Mouse (Mus musculus) hindbrain, embryonic 12.5 days (tissue): ENCODE data around the gene Oaf. TPM values are rescaled to one million over a fixed set of nuclear protein-coding genes. Genes with fewer than 3 reads are reported as not detected.

ENCODE experiments used
- ATAC-seq: fragments of 200-750 bp; cut with Nextera tagmentation; 2 replicates; pipeline ENCODE4 v1.8.0; 2017; ENCODE audit warnings: moderate TSS enrichment; ENCODE audit not compliant: low FRiP score
- H3K27ac ChIP-seq: fragments of 300-500 bp; sonication (generic); 2 replicates; pipeline ENCODE4 v1.5.1; 2016; ENCODE audit warnings: mild to moderate bottlenecking
- H3K27me3 ChIP-seq: fragments of 300-500 bp; sonication (generic); 2 replicates; pipeline ENCODE4 v1.6.1; 2016; ENCODE audit warnings: mild to moderate bottlenecking
- H3K36me3 ChIP-seq: fragments of 300-500 bp; sonication (generic); 2 replicates; pipeline ENCODE4 v1.6.1; 2016; ENCODE audit warnings: mild to moderate bottlenecking
- H3K4me1 ChIP-seq: fragments of 300-500 bp; sonication (generic); 2 replicates; pipeline ENCODE4 v1.6.1; 2016
- H3K4me2 ChIP-seq: fragments of 300-500 bp; sonication (generic); replicated peaks from 2 replicates; pipeline ENCODE4 v1.6.1; 2016; ENCODE audit warnings: mild to moderate bottlenecking
- H3K4me3 ChIP-seq: fragments of 300-500 bp; sonication (generic); 2 replicates; pipeline ENCODE4 v1.5.1; 2016; ENCODE audit warnings: mild to moderate bottlenecking
- H3K9ac ChIP-seq: fragments of 300-500 bp; sonication (generic); 2 replicates; pipeline ENCODE4 v1.6.1; 2016; ENCODE audit warnings: mild to moderate bottlenecking, moderate library complexity
- H3K9me3 ChIP-seq: fragments of 300-500 bp; sonication (generic); replicated peaks from 2 replicates; pipeline ENCODE4 v1.6.1; 2016; ENCODE audit warnings: mild to moderate bottlenecking
- WGBS: fragments of 180-500 bp; shearing (Covaris S2); methylation state at CpG from one replicate; pipeline ENCODE4 v1.1.7; 2016; 5-methylcytosine and 5-hydroxymethylcytosine counted together
- polyA plus RNA-seq: library from polyadenylated mRNA; unstranded; fragments of >200 nt; fragmentation: Nextera tagmentation; extraction: Ambion mirVana; gene quantifications from 2 replicates; pipeline ENCODE4 v1.2.1, GENCODE M21; 2016

Oaf gene
- polyA plus RNA-seq, 1 experiment from 2014 or later: 44.6 TPM

DNA sequence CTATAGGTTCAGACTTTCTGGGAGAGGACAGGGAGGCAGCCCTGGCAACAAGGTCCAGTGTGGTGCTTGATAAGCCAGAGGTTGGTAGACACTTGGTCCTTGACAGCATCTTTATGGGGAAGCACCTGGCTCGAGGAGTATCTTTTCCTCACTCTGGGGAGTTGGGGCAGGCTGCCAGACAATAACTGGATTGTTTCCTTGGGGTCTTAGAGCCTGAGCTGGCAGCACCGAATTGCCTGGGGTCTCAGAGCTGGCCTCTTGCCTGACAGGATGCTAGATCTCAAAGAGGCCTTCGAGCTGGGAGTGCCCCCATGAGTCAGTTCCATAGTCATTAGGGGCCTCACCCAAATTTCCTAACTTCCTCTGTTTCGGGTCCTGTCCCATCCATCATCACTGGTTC is 1.6 kb upstream of the Oaf start:
- peaks cover 21% of the 10 kb centered on the region for H3K4me1 ChIP-seq
- H3K27me3 ChIP-seq: peaks cover 32% of the 10 kb centered on the region
- H3K4me2 ChIP-seq: no peak overlapping the region
- ATAC-seq: no peak
- no peak overlapping the region for H3K27ac ChIP-seq
- H3K9ac ChIP-seq: no peak overlapping the region
- WGBS: 57% methylated on average over 4 of the region's 4 CpGs
- no peak overlapping the region for H3K4me3 ChIP-seq
- no peaks in the 10 kb centered on the region for H3K9me3 ChIP-seq
- H3K36me3 ChIP-seq: no peaks in the 10 kb centered on the region

DNA sequence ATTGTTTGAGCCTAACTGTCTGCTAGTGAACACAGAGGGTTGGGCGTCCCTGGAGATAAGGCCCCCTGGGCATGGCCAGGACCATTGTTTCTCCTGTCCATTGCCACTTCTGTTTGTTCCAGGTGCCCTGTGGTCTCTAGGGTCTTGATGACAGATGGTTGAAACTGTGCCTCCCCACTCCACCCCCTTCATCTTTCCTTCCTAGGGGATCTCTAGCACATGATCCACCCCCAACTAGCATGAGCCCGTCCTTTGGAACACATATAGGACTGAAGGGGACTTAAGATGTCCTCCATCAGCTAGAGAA is 836 bp upstream of the Oaf start:
- WGBS: 50% methylated on average over 2 of the region's 2 CpGs
- Histone ChIP-seq H3K9me3 (no peaks in the 10 kb centered on the region), H3K9ac (no peak overlapping the region), H3K27me3 (peaks cover 32% of the 10 kb centered on the region), H3K27ac (peak overlapping the region; percentile 76; the same call in 1 of the 2 replicates), H3K4me2 (peak overlapping the region; percentile 74), H3K4me3 (peak overlapping the region; percentile 67; the same call in 1 of the 2 replicates), H3K36me3 (no peaks in the 10 kb centered on the region), H3K4me1 (peaks cover 21% of the 10 kb centered on the region)
- ATAC-seq: no peak

DNA sequence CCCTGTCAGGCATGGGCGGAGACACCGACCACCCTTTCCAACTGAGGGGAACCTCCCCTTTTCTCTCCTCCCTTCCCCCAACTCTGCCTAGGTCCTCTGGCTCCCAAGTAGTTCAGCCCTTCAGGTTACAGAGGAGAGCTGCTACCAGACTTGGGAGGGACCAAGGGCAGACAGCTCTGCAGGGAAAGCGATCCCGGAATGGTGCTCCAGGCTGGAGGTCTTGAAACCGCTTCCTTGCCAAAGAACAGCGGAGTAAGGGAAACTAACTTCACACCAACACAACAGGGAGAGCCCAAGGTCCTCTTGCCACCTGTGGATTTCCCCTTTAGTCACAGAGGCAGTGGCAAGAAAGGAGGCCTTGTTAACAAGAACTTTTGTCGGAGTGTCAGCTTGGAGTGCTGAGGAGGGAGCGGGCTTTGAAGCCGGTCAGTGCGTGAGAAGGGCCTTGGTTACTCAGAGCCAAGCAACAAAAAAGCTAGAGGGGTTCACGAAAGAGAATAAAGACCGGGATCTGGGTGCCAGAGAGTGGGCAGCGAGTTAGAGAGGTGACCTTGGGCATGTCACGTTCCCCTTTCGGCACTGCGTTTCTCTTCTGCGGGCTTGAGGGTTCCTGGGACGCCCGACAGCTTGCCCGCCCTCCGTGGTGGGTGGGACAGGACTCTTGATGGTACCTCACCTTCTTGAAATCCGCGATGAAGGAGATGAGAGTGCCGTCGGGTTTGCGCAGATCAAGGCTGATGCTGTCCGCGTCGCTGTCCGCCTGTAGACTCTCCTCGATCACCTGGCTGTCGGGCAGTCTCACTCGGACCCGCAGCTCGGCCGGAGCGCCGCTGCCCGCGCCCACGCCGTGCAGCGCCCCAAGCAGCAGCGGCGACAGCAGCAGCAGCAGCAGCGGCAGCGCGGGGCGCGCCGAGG is 823 bp downstream of the Oaf start:
- Histone ChIP-seq H3K36me3 (no peaks in the 10 kb centered on the region), H3K9ac (peak overlapping the region; percentile 69), H3K27me3 (peaks cover 34% of the 10 kb centered on the region), H3K4me2 (peak overlapping the region; percentile 74), H3K4me1 (peaks cover 21% of the 10 kb centered on the region), H3K9me3 (no peaks in the 10 kb centered on the region), H3K27ac (peak overlapping the region; percentile 76), H3K4me3 (peak overlapping the region; percentile 67)
- no peak for ATAC-seq
- WGBS: 1% methylated on average over 51 of the region's 51 CpGs

DNA sequence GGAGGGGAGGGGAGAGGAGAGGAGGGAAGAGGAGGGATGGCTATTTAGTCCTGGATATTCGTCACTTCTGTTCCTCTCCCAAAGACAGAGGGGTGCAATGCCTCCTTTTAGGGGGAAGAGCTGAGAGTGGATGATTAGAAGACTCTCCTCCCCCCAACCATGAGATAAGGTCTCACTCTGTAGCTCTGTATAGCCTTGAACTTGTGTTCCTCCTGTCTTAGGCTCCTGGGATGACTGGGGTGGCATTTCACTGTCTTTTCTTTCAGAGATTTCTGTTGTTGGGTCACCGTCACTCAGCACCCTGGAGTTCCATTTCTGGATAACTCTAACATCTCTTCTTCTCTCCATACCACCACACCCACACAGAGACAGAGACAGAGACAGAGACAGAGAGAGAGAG is 1.5 kb downstream of the Oaf start:
- Histone ChIP-seq H3K36me3 (no peaks in the 10 kb centered on the region), H3K9ac (no peak overlapping the region; the same call in 1 of the 2 replicates), H3K4me1 (peaks cover 21% of the 10 kb centered on the region), H3K4me2 (peak overlapping the region; percentile 74), H3K27ac (no peak overlapping the region), H3K4me3 (peak overlapping the region; percentile 67), H3K9me3 (no peaks in the 10 kb centered on the region), H3K27me3 (peaks cover 34% of the 10 kb centered on the region)
- ATAC-seq: no peak
- 31% methylated on average over 2 of the region's 2 CpGs for WGBS

DNA sequence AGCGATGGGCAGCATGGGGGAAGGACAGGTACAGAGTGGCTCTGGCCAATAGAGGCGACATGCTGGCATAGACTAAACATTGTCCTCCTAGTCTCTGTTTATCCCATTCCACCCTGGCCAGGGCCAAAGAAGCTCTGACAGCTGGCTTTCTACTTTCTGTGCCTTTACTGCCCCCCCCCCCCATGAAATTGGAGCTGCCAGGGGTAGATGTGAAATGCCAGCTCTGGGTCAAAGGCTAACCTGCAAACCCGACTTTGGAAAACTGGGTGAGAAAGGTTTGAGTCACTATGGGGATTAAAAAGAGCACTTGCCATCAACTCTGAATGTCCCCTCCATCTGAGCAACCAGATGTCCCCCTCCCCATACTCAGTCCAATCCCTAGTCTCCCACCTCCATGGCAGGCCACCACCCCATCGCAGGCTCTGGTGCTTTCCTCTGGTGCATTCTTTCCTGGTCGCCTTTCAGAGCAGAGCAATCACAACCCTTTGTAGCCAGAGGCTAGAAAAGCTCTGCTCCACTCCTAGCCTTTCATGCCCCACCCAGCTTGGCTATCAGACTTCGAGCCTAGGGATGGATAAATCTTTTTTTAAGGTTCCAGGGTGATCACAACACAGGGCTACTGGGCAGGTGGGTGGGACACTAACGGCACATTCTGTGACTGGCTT is 2.5 kb downstream of the Oaf start:
- Histone ChIP-seq H3K9ac (0 out of 2 replicates have a peak overlapping the region, but pooled peaks have one; percentile 1), H3K36me3 (no peaks in the 10 kb centered on the region), H3K27me3 (peaks cover 34% of the 10 kb centered on the region), H3K4me1 (peaks cover 26% of the 10 kb centered on the region), H3K4me2 (peak overlapping the region; percentile 74), H3K27ac (no peak overlapping the region), H3K9me3 (no peaks in the 10 kb centered on the region), H3K4me3 (peak overlapping the region; percentile 67)
- 51% methylated on average over 7 of the region's 7 CpGs for WGBS
- ATAC-seq: no peak

DNA sequence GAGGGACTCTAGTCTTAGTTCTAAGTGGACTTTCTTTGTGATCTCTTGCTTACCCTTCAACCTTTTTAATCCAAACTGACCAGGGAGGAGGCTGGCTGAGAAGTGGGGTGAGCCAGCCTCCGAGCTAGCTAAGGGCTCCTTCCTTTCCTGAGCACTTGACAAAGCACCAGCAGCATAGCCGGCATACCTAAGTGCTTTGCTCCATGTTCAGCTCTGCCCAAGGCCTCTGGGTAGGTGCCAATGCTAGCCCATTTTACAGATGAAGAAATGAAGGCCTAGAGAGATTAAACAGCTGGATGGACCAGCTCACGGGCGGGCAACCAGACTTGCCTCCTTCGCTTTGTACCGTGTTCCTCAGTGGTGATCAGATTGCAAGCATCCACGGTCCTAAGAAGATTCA is 3.1 kb downstream of the Oaf start:
- H3K4me1 ChIP-seq: peaks cover 32% of the 10 kb centered on the region
- 81% methylated on average over 7 of the region's 7 CpGs for WGBS
- peaks cover 34% of the 10 kb centered on the region for H3K27me3 ChIP-seq

DNA sequence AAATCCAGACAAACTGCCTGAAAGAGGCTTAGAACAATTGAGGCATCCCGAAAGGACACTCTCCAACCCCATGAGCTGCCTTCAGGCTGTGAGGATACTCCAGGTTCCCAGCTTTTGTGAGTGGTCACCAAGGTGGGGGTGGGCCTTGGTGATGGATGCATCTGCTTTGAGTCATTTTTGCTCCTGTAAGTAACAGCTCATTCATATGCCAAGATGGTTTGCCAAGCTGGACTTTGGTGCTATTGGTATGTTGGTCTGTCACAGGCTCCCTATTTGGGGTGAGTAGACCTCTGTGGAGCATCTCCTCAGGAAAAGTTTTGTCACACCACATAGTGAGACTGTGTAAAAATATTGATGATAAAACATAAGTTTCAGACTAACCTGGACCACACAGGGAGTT is 3.6 kb downstream of the Oaf start:
- WGBS: 81% methylated on average over 1 of the region's 1 CpGs
- no peak overlapping the region for H3K4me3 ChIP-seq
- H3K27me3 ChIP-seq: peaks cover 34% of the 10 kb centered on the region
- no peak overlapping the region for H3K27ac ChIP-seq
- no peak overlapping the region for H3K9ac ChIP-seq
- no peak overlapping the region for H3K4me2 ChIP-seq
- no peaks in the 10 kb centered on the region for H3K36me3 ChIP-seq
- H3K9me3 ChIP-seq: no peaks in the 10 kb centered on the region
- ATAC-seq: no peak
- H3K4me1 ChIP-seq: peaks cover 35% of the 10 kb centered on the region

More for the DNA sequence above, 3.1 kb downstream of the Oaf start:
- Histone ChIP-seq H3K36me3 (no peaks in the 10 kb centered on the region), H3K9me3 (no peaks in the 10 kb centered on the region), H3K4me3 (no peak overlapping the region), H3K9ac (no peak overlapping the region), H3K4me2 (no peak overlapping the region), H3K27ac (no peak overlapping the region)
- no peak for ATAC-seq

DNA sequence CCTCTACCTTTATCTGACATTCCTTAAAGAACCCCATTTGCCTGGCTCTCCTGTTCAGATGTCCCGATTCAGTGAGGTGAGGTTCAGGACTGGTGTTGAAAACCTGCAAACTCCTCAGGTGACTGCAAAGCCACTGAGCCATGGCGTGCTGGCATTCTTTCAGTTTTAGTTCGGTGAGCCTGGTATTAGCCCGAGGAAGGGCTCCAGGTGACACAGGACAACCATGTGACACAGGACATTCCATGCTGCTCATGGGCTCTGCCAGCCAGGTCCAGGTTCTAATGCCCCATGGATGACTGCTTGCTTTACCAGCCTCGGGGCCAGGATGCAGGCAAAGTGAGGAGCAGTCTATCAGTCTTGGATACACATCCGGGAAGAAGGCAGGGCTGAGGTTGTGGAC is 4.4 kb downstream of the Oaf start:
- Histone ChIP-seq H3K36me3 (no peaks in the 10 kb centered on the region), H3K9me3 (no peaks in the 10 kb centered on the region), H3K27me3 (peaks cover 32% of the 10 kb centered on the region), H3K27ac (no peak overlapping the region), H3K4me1 (peaks cover 34% of the 10 kb centered on the region), H3K4me2 (no peak overlapping the region), H3K9ac (no peak overlapping the region), H3K4me3 (no peak overlapping the region)
- 87% methylated on average over 6 of the region's 6 CpGs for WGBS
- ATAC-seq: no peak

DNA sequence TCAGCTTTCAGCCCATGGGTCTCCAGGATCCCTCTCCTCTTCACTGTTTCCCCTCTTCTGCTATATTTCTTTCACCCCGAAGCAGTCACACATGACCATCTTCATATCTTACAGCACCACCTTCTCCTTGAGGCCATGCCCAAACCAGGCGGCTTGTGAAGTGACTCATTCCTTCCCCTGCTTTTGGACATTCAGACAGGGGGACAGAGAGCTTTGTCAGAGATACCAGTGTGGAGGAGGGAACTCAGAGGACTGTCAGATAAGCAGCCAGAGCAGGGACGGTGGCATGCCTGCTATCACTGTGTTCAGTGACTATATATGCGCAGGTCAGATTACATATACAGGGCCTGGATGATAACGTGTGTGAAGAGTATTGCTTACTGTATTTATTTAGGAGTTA is 5.2 kb downstream of the Oaf start:
- WGBS: 82% methylated on average over 5 of the region's 5 CpGs

DNA sequence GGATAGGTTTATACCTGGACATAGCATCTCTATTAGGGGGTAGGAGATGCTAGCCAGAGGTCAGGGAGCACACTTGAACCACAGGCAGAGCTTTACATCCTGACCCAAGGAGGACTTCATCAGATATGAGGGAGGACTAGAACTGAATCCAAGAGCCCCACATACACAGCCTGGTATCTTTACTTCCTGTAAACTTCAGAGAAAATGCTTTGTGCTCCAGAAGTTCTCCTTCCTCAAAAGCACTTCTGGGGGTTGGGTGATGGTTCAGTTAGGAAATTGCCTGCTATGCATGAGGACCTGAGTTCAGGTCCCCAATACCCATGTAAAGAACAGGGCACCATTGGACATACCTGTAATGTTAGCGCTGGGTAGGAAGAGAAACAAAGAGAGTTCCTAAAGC is 6.2 kb downstream of the Oaf start:
- Histone ChIP-seq H3K36me3 (no peaks in the 10 kb centered on the region), H3K27ac (no peak overlapping the region), H3K27me3 (peaks cover 18% of the 10 kb centered on the region), H3K4me1 (peaks cover 26% of the 10 kb centered on the region), H3K4me2 (no peak overlapping the region), H3K9ac (no peak overlapping the region), H3K9me3 (no peaks in the 10 kb centered on the region), H3K4me3 (no peak overlapping the region)
- no peak for ATAC-seq
- WGBS: 96% methylated on average over 1 of the region's 1 CpGs

More for the DNA sequence above, 5.2 kb downstream of the Oaf start:
- Histone ChIP-seq H3K4me1 (peaks cover 27% of the 10 kb centered on the region), H3K27me3 (peaks cover 28% of the 10 kb centered on the region), H3K36me3 (no peaks in the 10 kb centered on the region), H3K4me3 (no peak overlapping the region), H3K27ac (no peak overlapping the region), H3K9me3 (no peaks in the 10 kb centered on the region), H3K4me2 (no peak overlapping the region), H3K9ac (no peak overlapping the region)
- ATAC-seq: no peak

DNA sequence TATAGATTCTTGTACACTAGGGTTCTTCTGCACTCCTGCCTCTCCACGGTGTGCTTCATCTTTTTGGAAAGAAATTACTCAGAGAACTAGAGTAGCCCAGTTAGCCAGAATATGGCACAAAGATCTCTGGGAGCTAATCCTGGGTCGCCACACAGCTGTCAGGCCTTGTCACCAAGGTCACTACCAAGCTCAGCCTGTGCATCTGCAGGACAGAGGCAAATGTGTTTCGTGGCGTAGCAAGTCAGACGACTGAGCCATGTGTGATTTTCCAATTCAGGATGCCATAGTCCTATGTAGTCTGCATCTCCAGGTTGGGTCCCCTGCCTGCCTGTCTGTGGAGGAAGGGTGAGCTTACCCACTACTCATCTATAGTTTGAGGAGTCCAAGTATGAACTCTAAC is 6.7 kb downstream of the Oaf start:
- Histone ChIP-seq H3K9ac (no peak overlapping the region), H3K9me3 (no peaks in the 10 kb centered on the region), H3K4me1 (peaks cover 22% of the 10 kb centered on the region), H3K27ac (no peak overlapping the region), H3K36me3 (no peaks in the 10 kb centered on the region), H3K4me2 (no peak overlapping the region), H3K4me3 (no peak overlapping the region), H3K27me3 (peaks cover 13% of the 10 kb centered on the region)
- no peak for ATAC-seq
- WGBS: 73% methylated on average over 5 of the region's 5 CpGs

DNA sequence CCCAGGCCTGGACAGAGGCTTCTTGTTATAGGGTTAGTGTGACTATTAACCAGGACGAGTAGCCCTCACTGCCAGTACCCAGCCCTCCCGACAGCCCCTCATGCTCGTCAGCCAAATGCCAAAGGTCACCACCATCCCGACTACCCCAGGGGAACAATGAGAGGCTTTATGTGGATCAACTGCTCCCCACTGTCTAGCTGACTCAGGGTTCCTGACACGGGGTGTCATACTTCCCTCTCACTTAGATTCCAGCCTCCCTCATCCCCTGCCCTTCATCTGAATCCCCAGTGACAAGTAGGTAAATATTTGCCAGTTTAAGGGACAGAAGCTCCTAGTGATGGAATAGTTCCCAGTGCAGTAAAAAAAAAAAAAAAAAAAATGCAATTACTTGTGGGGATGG is 7.4 kb downstream of the Oaf start:
- no peak for ATAC-seq
- no peak overlapping the region for H3K27ac ChIP-seq

More for the DNA sequence above, 7.4 kb downstream of the Oaf start:
- 10% methylated on average over 5 of the region's 5 CpGs for WGBS
- Histone ChIP-seq H3K4me1 (peaks cover 20% of the 10 kb centered on the region), H3K4me2 (no peak overlapping the region), H3K9me3 (no peaks in the 10 kb centered on the region), H3K9ac (no peak overlapping the region), H3K4me3 (no peak overlapping the region), H3K27me3 (peaks cover 6% of the 10 kb centered on the region; the same call in 1 of the 2 replicates), H3K36me3 (no peaks in the 10 kb centered on the region)
